Mouse (Mus musculus): Measurements from ENCODE around the gene Gm42791. TPM values are rescaled to one million over a fixed set of nuclear protein-coding genes. Genes with fewer than 3 reads are reported as not detected.

The Gm42791 gene
- polyA plus RNA-seq, 2 experiments from 2014 or later, result 1.3 to 1.4 TPM

DNA sequence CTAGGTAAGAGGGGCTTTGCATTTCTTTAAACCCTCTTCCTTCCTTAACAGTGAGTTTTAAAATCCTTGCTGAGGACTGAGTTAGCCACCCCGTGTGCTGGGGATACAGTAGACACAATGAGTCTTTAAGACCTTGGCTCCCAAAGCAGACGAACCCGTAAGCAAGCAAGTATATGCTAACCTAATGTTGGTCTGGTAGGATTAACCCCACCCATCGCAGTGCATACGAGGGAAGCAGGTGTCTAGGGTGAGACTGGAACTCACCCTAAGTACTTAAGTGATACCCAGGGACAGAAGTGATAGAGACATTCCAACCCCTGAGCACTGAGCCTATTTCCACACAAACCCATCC lies 12.3 kb upstream of the Gm42791 start:
- no peak for ATAC-seq

DNA sequence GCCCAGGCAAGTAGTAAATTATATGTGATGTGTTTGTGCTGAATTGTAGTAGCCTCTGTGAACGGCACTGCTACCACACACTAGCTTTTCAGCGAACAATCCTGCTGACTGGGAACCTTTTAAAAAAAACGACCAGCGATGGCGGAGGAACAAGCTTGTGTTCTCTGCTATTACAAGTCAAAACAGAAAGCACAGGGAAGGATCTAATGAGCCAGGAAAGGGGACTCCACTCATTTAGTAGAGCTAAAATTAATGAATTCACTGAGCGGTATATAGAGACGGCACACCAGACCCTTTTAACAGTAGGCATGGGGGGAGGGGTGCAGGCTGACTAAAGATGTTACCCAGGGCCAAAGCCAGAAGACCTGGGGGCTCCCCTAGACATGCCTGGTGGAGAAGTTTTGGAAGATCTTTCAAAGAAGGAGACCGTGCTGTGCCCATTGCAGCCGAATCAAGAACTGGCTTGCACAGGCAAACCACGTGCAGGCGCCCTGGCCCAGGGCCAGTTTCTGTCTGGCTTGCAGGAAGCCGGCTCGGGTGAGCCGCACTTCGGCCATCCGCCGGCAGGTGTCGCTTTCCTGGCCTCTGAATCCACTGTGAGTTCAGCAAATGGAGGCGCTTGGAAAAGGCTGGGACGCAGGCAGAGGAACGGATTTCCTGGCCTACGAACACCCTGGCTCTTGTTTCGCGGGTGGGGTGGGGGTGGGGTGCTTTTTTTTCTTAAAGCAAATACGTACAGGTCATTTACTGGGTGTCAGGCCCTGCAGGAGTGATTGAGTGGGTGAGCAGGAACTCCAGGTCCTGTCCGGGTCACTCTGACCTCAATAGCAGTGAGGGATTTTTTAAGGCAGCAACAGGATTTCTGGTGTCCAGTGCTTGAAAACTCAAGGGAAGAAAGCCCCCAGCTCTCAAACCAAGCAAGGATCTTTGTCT lies 11.7 kb upstream of the Gm42791 start:
- ATAC-seq, result peak; percentile 90

DNA sequence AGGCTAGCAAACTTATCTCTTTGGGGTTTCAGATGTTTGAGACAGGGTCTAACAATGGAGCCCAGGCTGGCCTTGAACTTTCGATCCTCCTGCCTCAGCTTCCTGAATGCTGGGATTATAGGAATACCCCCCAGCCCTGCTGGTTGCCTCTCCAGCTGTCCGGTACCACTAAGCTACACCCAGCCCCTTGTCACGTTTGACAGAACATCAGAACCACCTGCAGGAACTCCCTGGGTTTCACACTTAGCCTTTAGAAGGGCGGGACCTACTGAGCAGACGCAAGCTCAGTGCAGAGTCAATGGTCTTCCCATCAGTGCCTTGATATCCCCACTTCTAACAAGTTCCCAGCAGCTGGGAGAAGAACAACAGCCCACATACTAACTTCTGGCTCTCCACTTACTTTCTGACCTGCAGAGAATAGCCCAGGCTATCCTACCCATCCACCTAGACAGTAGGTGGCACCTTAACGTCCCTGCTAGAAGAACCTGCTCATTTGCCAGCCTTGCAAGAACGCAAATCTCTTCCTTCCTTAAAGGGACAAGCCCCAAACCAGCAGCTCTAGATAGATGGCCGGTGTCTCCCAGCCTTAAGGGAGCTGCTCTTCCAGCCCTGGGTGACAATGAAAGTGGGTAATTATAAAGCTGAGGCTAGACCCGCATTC lies 10.9 kb upstream of the Gm42791 start:
- ATAC-seq, result peak; percentile 21

DNA sequence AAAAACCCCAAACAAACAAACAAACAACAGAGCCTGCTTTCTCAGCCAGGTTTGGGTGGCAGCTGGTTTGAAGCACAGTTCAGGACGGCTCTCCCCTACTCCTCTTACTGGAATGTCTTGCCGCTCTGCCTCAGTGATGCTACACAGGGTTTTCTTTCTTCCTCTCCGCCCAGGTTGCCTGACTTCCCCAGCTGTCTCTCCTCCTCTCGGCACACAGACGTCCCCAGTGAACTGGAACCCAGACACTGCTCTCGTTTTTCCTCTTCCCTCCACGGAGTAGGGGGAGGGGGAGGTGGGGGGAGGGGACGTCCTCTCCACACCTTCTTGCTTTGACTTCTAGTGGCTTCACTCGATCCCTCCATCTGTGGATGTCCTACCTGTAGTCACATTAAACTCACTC lies 10.1 kb upstream of the Gm42791 start:
- ATAC-seq, result no peak

DNA sequence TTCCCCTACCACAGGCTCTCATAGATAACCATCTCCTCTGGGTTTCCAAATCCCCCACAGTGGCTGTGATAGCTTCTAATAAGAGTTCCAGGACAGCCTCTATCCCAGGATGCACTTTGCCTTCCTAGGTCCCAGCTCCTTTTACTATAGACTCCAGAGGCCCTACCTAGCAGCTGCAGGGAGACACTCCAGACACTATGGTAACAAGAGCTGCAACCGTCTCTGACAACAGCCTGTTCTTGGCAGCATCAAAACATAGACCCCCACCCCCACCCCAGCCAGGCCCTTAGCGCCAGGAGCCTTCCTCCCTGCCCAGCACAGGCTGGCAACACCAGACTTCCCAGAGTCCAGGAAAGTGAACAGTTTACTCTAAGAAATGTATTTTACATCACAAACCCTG lies 8.2 kb upstream of the Gm42791 start:
- no peak for ATAC-seq

DNA sequence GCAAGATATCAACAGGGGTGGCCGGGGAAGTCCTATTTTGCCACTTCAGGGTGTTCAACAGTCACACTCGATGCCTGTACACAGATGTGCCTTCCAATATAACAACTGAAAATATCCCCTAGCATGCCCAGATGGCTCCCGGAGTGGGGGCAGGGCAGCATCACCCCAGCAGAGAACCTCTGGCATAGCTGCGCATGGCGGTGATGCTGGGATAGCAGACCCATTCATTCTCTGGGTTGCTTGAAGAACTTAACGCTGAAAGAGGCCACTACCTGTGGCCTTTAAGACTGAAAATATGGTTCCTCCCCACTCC lies 7.8 kb upstream of the Gm42791 start:
- ATAC-seq, result no peak

DNA sequence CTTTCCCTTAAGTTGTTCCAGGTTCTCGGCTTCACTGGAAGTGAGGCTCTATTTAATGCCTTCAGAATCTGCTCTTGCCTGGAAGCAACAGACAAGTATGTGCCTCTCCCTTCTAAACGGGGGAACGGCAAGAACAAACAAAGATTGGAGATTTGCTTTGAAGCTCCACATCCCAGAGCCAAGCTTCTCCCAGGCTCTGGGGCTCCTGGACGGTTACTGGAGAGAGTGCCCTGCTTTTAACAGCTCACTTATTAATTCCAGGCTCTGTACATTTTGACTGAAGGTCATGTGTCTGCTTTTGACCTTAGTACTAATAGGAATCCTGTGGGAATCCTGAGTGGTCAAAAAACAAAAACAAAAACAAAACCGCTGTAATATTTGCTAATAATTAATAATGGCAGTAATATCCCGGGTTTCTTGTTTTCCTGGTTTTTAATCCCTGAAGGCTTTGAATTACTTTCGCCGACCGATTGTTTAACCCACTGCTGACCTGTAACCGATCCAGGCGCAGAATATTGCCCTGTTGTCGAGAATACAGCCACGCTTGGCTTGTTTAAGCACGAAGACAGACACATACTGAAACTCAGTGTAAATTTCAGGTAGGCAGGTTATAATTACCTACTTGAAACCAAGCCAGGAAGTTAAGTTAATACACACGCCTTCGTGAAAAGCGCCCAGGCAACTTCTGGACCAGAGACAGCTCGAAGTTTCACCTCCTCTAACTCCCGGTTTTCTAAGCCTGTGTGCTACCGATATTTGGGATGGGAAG lies 7.3 kb upstream of the Gm42791 start:
- ATAC-seq, result no peak

DNA sequence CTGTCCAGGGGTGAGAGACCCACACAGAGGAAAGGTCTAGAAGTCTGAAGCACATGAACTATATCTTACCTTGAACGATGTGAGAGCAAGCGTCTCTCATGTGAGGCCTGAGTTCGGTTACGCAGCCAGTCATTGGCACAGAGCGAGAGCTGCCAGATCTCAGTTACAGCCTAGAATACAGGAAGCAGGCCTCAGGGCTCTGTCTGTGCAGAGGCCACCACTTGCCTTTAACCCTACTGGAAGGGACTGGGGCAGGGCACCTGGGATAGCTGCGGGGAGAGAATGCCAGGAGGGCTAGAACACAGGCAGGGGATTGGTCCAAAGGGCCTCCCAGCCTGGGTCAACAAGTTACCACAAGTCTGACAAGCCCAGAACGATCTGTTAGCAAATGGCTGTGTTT lies 4.9 kb upstream of the Gm42791 start:
- no peak for ATAC-seq

DNA sequence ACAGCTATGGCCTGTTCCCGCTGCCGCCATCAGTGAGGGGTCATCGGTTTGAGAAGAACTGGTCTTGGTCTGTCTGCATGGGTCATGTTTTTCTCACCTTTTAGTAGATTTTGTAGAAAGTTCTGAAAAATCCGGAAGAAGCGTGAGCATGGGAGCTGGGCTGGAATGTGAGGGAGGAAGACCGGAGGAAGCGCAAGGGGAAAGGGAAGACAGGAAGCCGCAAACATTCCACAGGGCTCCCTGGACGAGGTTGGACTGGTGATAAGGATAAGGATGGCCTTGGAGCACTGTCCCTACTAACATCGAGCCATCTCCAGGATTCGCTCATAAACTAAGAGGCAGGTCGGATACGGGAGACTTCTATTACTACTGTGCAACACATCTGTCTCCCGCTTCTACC lies 3.6 kb upstream of the Gm42791 start:
- no peak for ATAC-seq

DNA sequence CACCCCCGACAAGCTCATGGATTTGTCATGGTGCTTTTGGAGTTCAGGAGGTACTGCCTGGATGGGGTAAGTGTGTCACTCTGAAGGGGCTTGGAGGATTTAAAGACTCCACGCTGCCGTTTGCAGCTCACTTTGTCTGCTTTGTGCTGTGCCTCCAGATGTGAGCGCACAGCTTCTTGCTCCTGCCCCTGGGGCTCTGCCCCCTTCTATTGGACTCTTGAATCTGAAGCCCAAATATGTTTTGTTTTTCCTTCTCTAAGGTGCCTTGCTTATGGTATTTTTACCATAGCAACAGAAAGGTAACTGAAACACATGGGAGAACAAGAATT lies 1.7 kb upstream of the Gm42791 start:
- no peak for ATAC-seq

DNA sequence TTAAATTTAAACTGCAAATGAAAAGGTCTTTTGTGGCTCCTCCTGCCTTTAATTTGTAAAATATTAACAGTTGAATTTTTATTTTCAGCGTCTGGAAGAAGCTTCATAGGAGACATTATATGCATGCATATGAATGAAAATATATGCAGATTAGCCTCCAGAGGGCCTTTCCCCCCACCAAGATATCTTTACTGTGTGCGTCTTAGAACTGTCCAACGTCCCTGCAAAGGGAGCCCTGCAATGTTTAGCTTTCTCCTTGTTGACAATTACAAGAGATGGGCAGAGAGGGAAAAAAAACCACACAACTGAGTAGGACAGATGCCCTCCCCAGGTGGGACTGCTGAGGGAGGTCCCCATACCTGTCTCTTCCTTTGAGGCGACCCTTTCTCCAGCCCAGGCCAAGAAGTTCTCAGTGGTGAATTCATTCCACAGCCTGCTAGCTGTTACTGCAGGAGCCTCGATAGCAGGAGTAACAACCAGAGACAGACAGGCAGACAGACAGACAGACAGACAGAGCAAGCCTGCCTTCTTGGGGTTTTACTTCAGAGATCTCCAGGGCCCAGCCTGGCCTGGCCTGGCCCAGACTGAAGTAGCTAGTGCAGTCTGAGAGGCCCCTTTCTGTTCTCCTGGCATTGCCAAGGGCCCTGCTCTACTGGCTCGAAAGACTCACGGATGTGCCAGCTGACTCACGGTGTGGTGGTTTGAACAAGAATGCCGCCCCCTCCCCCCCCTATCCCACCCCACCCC lies 1.2 kb upstream of the Gm42791 start:
- peak; percentile 60 for ATAC-seq

DNA sequence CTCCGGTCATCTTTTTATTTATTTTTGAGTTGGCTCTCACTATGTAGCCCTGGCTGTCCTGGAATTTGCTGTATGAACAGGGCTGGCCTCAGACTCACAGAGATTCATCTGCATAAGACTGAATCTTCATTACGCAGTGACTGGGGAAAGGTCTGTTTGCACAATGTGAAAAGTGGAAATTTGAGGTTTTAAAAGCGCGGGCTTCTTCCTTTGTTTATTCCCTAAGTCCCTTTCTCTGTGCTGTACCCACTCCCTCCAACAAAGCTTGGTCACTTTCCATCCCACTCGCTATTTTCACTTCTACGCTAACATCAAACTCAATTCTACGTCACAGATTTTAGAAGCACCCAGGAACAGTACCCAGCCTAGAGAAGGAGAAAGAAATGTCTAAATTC lies 639 bp downstream of the Gm42791 start:
- no peak for ATAC-seq

DNA sequence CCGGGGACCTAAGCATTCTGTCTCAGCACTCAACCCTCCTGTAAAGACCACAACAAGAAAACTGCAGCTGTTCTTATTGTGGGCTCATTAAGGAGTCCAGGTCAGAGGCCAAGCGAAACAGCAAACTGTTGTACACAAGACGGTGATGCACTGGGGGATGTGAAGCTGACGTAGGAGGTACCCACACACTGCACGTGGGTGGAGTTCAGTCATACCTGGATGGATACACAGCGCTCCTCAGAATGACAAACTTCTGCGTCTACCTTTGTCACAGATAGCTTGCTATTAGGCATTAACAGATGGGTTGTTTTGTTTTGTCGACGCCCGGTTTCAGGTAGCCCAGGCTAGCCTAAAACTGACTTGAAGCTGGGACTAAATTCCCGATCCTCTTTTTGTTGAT lies 2.3 kb downstream of the Gm42791 start:
- no peak for ATAC-seq

DNA sequence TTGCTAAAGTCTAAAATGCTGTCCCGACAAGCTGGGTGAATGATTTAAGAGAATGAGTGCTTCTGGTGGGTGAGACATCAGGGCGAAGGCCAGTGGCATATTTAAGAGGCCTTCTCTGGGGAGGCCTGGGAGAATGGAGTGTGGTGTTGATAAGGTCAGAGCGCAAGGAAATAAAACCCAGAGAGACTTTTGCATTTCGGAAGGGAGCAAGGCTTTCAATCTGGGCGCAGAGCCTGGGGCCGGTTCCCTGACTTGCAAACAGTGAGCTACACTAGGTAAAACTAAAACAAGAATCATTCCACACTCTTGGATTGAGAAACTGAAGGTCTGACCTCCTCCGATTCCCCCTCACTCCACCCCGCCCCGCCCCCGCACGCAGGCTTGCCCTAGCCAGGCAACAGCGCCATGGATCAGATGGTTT lies 4.0 kb downstream of the Gm42791 start:
- ATAC-seq, result no peak

DNA sequence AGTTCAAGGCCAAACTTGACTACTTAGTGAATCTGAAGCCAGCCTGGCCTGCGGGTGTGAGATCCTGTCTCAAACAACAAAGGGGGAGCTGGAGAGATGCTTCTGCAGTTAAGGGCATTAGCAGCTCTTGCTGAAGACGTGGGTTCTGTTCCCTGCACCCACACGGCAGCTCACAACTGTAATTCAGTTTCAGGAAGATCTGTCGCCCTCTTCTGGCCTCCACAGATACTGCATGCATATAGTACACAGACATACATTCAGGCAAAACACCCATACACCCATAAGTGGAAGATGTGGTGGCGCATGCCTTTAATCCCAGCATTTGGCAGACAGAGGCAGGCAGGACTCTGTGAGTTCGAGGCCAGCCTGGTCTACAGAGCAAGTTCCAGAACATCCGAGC lies 5.5 kb downstream of the Gm42791 start:
- ATAC-seq, result no peak

DNA sequence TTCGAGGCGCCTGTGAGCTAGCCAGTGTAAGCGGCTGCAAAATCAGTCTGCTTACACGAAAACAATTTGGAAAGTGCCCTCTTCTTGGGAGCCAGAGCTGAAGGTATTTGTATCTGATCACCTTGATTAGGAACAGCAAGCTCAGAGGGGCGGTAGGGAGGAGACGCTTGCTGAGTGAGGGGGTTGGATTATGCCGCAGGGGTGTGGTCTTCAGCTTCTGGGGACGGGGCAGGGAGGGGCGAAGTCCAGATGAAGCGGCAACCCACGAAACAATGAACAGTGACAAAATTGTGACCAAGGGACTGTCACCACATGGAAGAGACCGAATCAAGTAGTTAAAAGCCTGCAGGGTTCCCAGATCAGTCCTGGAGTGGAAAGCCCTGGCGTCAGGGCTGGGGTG lies 10.0 kb downstream of the Gm42791 start:
- no peak for ATAC-seq

DNA sequence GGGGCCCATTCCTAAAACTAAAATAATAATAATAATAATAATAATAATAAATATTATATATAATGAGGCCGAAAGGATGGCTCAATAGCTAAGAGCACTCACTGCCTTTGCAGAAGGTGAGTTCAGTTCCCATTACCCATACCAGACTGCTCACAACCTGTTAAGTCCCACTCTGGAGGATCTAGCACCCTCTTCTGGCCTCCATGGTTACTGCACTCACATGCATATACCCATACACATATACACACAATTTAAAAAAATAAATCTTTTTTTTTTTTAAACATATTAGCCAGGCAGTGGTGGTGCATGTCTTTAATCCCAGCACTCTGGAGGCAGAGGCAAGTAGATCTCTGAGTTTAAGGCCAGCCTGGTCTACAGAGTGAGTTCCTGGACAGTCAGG lies 11.3 kb downstream of the Gm42791 start:
- ATAC-seq, result no peak

DNA sequence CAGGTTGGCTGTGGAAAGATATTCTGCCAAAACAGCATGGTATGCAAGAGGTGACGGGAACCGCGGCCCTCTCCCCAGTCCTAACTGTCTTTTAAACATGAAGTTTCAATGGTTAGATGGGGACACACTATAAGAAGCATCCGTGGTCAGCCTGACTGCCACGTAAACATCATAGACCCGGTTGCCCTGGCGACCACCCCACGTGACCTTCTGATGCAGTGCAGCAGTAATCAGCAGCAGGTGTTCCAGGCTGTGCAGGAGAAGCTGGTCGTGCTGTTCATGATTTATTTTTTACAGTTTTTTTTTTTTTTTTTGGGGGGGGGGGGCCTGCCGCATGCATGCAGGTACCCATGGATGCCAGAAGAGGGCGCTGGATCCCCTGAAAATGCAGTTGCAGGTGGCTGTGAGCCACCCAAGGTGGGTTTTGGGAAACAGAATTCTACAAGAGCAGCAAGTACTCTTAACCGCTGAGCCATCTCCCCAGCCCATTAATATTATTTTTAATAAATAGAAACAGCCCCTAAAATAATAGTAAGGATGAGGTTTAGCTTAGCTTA lies 11.8 kb downstream of the Gm42791 start:
- ATAC-seq, result no peak

DNA sequence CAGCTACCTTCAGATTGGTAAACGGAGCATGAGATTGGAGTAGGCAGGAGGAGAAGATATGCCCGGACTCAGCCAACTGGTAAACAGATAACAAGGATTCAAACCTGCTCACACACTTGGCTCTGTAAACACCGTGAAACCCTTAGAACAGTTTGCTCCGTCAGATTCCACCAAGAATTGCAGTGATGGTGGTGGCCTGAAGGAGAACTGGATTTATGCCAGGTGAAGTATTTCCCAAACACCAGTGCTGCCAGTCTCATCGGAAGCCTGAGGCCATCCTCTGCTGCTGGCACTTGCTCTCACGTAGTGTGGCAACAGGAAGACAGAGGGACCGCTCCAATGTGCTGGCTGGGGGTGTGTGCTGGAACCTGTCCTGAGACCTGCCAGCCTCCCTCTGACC lies 12.6 kb downstream of the Gm42791 start:
- no peak for ATAC-seq

DNA sequence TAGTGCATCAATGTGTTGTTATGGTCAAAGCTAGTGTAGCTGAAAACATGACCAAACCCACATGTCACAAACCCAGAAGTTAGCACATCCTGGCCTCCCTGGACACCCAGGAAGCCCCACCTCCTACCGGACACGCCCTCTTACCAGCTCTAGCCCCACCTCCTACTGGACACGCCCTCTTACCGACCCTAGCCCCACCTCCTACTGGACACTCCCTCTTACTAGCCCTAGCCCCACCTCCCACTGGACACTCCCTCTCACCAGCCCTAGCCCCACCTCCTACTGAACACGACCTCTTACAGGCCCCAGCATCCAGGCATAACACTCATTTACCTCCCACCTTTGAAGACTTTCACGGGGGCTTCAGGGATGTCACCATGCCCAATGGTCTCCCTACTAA lies 14.3 kb downstream of the Gm42791 start:
- no peak for ATAC-seq

DNA sequence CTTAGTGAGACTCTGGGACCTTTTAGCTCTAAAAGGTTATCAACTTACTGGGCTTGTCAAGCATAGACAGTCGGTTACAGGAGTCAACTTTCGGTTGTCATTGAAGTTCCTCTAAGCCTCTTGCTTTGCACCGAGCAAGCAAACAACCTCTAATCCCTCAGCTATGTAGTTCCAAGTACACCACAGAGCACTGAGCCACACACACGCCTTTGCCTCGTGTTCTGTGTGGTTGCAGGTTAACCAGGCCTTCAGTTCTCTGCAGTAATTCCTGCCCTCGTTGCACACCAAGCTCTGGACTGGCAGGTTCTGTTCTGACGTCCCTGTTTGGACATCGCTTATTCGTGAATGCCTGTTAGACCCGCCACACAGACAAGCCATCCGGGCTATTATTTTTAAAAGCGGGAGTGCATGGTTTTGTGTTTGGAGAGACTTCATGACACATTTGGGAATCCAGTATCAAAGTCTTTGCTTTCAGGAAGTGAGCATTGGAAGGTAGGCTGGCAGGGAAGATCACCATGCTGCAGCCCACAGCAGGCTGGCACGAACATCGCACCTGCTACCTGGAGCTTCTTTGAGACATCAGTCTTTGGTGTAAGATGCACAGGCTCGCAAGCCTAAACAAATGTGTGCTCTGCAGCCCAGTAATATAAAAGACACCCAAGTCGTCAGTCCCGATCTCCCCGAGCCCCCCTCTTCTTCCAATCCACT lies 16.3 kb downstream of the Gm42791 start:
- ATAC-seq, result peak; percentile 32
